Mouse (Mus musculus): ENCODE data around the gene Nmi. TPM values are rescaled to one million over a fixed set of nuclear protein-coding genes. Genes with fewer than 3 reads are reported as not detected.

The Nmi gene
- polyA plus RNA-seq, 1 experiment from 2014 or later: 9.4 TPM

- H3K4me3 ChIP-seq (ENCODE audit: low read depth, low read length): no peak overlapping the region
- no peaks in the 10 kb centered on the region for H3K36me3 ChIP-seq (ENCODE audit: control insufficient read depth, insufficient read depth)
- WGBS (ENCODE audit: insufficient replicate concordance): 19% methylated on average over 4 of the region's 4 CpGs
- ATAC-seq (ENCODE audit: low read depth): no peak
- no peaks in the 10 kb centered on the region for H3K9me3 ChIP-seq (replicated peaks; ENCODE audit: control insufficient read depth, low read length)
- no peak overlapping the region for H3K27ac ChIP-seq (ENCODE audit: low read length)
- H3K9ac ChIP-seq (ENCODE audit: low read depth, low read length): no peak overlapping the region
- H3K4me1 ChIP-seq (ENCODE audit: control insufficient read depth, low read depth, low read length): no peaks in the 10 kb centered on the region
- H3K27me3 ChIP-seq (ENCODE audit: control insufficient read depth, insufficient read depth, low read depth, low read length): no peaks in the 10 kb centered on the region
- H3K4me2 ChIP-seq (ENCODE audit: low read depth, low read length): no peak overlapping the region
Observed at GRCm38 (mm10) chr2:51907538-51908110, 65.7 kb downstream of the Nmi start.

DNA sequence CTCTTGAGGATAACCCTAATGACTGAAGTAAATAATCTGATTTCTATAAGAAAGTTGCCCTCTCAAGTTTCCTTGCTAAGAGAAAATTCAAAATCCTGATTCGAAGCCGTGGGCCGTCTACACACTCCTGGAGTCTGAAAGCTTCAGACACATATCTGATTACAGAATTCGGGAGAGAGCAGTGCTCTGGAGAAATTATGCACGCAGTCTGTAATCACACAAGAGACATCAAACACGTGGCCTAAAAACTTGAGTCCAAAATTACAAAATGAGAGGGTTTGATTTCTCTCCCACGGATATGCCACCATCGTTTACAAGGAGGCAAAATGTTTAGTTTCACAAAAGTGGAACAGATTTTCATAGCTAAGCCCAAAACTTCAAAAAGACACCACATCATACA lies 67.7 kb downstream of the Nmi start:
- Histone ChIP-seq H3K9ac (ENCODE audit: low read depth, low read length) (no peak overlapping the region), H3K27me3 (ENCODE audit: control insufficient read depth, insufficient read depth, low read depth, low read length) (no peaks in the 10 kb centered on the region), H3K27ac (ENCODE audit: low read length) (no peak overlapping the region), H3K4me1 (ENCODE audit: control insufficient read depth, low read depth, low read length) (no peaks in the 10 kb centered on the region), H3K4me2 (ENCODE audit: low read depth, low read length) (no peak overlapping the region), H3K9me3 (replicated peaks; ENCODE audit: control insufficient read depth, low read length) (no peaks in the 10 kb centered on the region), H3K36me3 (ENCODE audit: control insufficient read depth, insufficient read depth) (no peaks in the 10 kb centered on the region), H3K4me3 (ENCODE audit: low read depth, low read length) (no peak overlapping the region)
- WGBS (ENCODE audit: insufficient replicate concordance): 72% methylated on average over 8 of the region's 8 CpGs
- no peak for ATAC-seq (ENCODE audit: low read depth)

Other genes starting within 250 kb of the Nmi start
- gene Rbm43, start 38.3 kb downstream of the Nmi start, polyA plus RNA-seq (2015; fragmentation: Nextera tagmentation; extraction: Ambion mirVana): 17.8 and 20.8 TPM in 2 replicates
- gene Tnfaip6, start 64.5 kb upstream of the Nmi start, polyA plus RNA-seq (2015; fragmentation: Nextera tagmentation; extraction: Ambion mirVana): 0.08 and 0.20 TPM in 2 replicates
- gene Rif1, start 99.3 kb upstream of the Nmi start, polyA plus RNA-seq (2015; fragmentation: Nextera tagmentation; extraction: Ambion mirVana): 6.8 and 8.0 TPM in 2 replicates

Data from liver, embryonic 16.5 days (tissue).